8 mouse cellular contexts compared by ENCODE assay signal in the genomic region with DNA sequence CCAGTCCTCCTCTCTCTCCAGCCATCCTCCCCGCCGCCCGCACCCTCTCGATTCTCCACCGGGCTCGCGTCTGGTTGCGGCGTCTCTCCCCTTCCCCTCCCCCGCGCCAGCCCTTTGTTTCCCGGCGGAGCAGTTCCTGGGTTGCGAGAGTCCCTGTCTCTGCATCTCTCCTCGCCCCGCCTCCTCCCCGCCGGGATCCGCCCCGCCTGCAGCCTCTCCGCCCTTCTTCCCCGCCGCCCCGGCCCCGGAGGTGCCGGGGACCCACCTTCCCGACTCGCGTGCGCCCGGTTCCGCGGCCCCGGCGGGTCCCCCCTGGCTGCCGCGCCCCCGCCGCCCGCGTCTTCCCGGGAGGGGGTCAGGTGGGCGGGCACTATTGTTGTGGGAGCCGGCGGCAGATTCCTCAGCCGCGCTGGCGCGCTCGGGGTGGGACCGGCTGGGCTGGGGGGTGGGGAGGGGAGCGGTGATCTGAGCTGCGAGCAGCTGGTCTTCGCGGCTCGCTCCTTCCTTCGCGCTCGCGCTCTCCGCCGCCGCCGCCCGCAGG. TPM values are rescaled to one million over a fixed set of nuclear protein-coding genes. Genes with fewer than 3 reads are reported as not detected.
A peak's percentile ranks its signal among the peaks of the same experiment; 100 is the strongest.
DNase-seq lines count a peak whose midpoint lies in the region; ATAC-seq lines count a peak whose summit lies in the region.

No protein-coding gene starts in this region.

- intact Hi-C loops in gastrocnemius, postnatal 14 days (cut with DNase I; ENCODE audit: low total_unique reads): no loop called here
- intact Hi-C loops in left cerebral cortex, postnatal 14 days (cut with DNase I): loop anchor here (1.0 kb wide), 1 partner anchor 28 kb away; a partner anchor contains a TSS

- H3K27me3 ChIP-seq in megakaryocyte, embryonic 14.5 days (replicated peaks): peaks cover 95% of the 10 kb centered on the region

- H3K4me1 ChIP-seq in megakaryocyte, embryonic 14.5 days: peaks cover 63% of the 10 kb centered on the region

- no peaks in the 10 kb centered on the region for H3K36me3 ChIP-seq in megakaryocyte, embryonic 14.5 days (replicated peaks; ENCODE audit: low read length)

- DNase-seq in gastrocnemius, postnatal 14 days: peak; percentile 82
- DNase-seq in left cerebral cortex, postnatal 14 days (ENCODE audit: low spot score in 2 of 2): peak; percentile 80 to 84
- DNase-seq in right cerebral cortex, postnatal 25 days: peak; percentile 88
- DNase-seq in urinary bladder, postnatal 4 days (ENCODE audit: low spot score in 2 of 2): peak; percentile 79 to 85

- H3K9me3 ChIP-seq in megakaryocyte, embryonic 14.5 days: no peaks in the 10 kb centered on the region

- H3K4me3 ChIP-seq in megakaryocyte, embryonic 14.5 days (replicated peaks): peak overlapping the region; percentile 92

- ATAC-seq in activated CD4-positive, CD25-positive, alpha-beta regulatory T cell, adult 4 months: peak; percentile 56
- peak; percentile 22; the same call in 1 of the 2 replicates for ATAC-seq in common myeloid progenitor, adult 5-6 weeks (replicated peaks; ENCODE audit: low read depth, poor library complexity, severe bottlenecking)
- peak; percentile 49 for ATAC-seq in inflammation-experienced regulatory T-cells, adult 6 months

RNA-seq across cellular contexts. Expression of a gene that starts 4.0 kb away (rescaled TPM):
- polyA plus RNA-seq in activated CD4-positive, CD25-positive, alpha-beta regulatory T cell, adult 4 months (2017; shearing (Covaris generic)): under 1 TPM in 1 of 2 experiments, not detected in 1; 0.19 TPM
- total RNA-seq in common myeloid progenitor, adult 5-6 weeks (2017): not detected in 2 replicates
- total RNA-seq in gastrocnemius, postnatal 14 days (2021): 1 to 10 TPM; 6.6 to 9.5 TPM
- under 1 TPM in 2 of 3 experiments, not detected in 1; 0.30 to 0.38 TPM for polyA plus RNA-seq in inflammation-experienced regulatory T-cells, adult 6 months (2017; shearing (Covaris generic))
- 100 to 1,000 TPM; 217 to 244 TPM for total RNA-seq in left cerebral cortex, postnatal 14 days (2021)
- polyA plus RNA-seq in megakaryocyte, embryonic 14.5 days (2012; ENCODE audit: insufficient read depth, low replicate concordance): 0.46 TPM in 1 of 2 replicates, not detected in the other

RNA-seq across cellular contexts. Expression of a gene that starts 24.7 kb away (rescaled TPM):
- under 1 TPM; 0.36 to 0.56 TPM for polyA plus RNA-seq in activated CD4-positive, CD25-positive, alpha-beta regulatory T cell, adult 4 months (2017; shearing (Covaris generic))
- total RNA-seq in common myeloid progenitor, adult 5-6 weeks (2017): 23.4 and 32.4 TPM in 2 replicates
- 10 to 100 TPM; 33.1 to 36.4 TPM for total RNA-seq in gastrocnemius, postnatal 14 days (2021)
- polyA plus RNA-seq in inflammation-experienced regulatory T-cells, adult 6 months (2017; shearing (Covaris generic)): under 1 TPM in 2 of 3 experiments, not detected in 1; 0.28 to 0.44 TPM
- total RNA-seq in left cerebral cortex, postnatal 14 days (2021): 10 to 100 TPM; 47.8 to 50.2 TPM
- polyA plus RNA-seq in megakaryocyte, embryonic 14.5 days (2012; ENCODE audit: insufficient read depth, low replicate concordance): 2.1 and 9.3 TPM in 2 replicates

RNA-seq across cellular contexts. Expression of a gene that starts 28.1 kb away (rescaled TPM):
- 10 to 100 TPM; 22.8 to 27.3 TPM for polyA plus RNA-seq in activated CD4-positive, CD25-positive, alpha-beta regulatory T cell, adult 4 months (2017; shearing (Covaris generic))
- total RNA-seq in common myeloid progenitor, adult 5-6 weeks (2017): 84.4 and 114 TPM in 2 replicates
- 10 to 100 TPM; 45.1 to 48.1 TPM for total RNA-seq in gastrocnemius, postnatal 14 days (2021)
- polyA plus RNA-seq in inflammation-experienced regulatory T-cells, adult 6 months (2017; shearing (Covaris generic)): 10 to 100 TPM; 15.4 to 37.0 (median 37.0) TPM
- 10 to 100 TPM; 56.0 to 57.6 TPM for total RNA-seq in left cerebral cortex, postnatal 14 days (2021)
- polyA plus RNA-seq in megakaryocyte, embryonic 14.5 days (2012; ENCODE audit: insufficient read depth, low replicate concordance): 49.7 and 71.3 TPM in 2 replicates

RNA-seq across cellular contexts. Expression of a gene that starts 42.6 kb away (rescaled TPM):
- polyA plus RNA-seq in activated CD4-positive, CD25-positive, alpha-beta regulatory T cell, adult 4 months (2017; shearing (Covaris generic)): 1 to 10 TPM in 1 of 2 experiments, under 1 TPM in 1; 0.50 to 1.5 TPM
- 0.23 TPM in 1 of 2 replicates, not detected in the other for total RNA-seq in common myeloid progenitor, adult 5-6 weeks (2017)
- 1 to 10 TPM in 1 of 2 experiments, under 1 TPM in 1; 0.40 to 1.2 TPM for total RNA-seq in gastrocnemius, postnatal 14 days (2021)
- polyA plus RNA-seq in inflammation-experienced regulatory T-cells, adult 6 months (2017; shearing (Covaris generic)): 1 to 10 TPM in 1 of 3 experiments, under 1 TPM in 2; 0.94 to 1.8 (median 0.99) TPM
- 10 to 100 TPM; 53.9 to 64.1 TPM for total RNA-seq in left cerebral cortex, postnatal 14 days (2021)
- polyA plus RNA-seq in megakaryocyte, embryonic 14.5 days (2012; ENCODE audit: insufficient read depth, low replicate concordance): 1.2 TPM in 1 of 2 replicates, not detected in the other

Comparison
In these comparisons a context has a peak if more than half of its experiments do, and no peak if none do; other contexts are left out.
1. Peak in every context shown above with its lines: DNase-seq, ATAC-seq and H3K4me3 ChIP-seq.
2. RNA of a gene that starts 4.0 kb away (total RNA-seq): 217 to 244 TPM in left cerebral cortex, postnatal 14 days; 6.6 to 9.5 TPM in gastrocnemius, postnatal 14 days and not detected in common myeloid progenitor, adult 5-6 weeks; every median in the first group is over 10 times any median in the second.